In genomic region chr11:114662746-114663362, GRCm38 (mm10) we compare ENCODE assay signal across 8 mouse cellular contexts. TPM values are rescaled to one million over a fixed set of nuclear protein-coding genes. Genes with fewer than 3 reads are reported as not detected.
DNase-seq lines count a peak whose midpoint lies in the region; ATAC-seq and TF ChIP-seq lines count a peak whose summit lies in the region.

No protein-coding gene starts in this region.

- H3K27ac ChIP-seq in midbrain, embryonic 14.5 days (replicated peaks; ENCODE audit: low read depth, low read length), result no peak overlapping the region
- no peak overlapping the region for H3K27ac ChIP-seq in midbrain, embryonic 15.5 days
- no peak overlapping the region for H3K27ac ChIP-seq in lung, postnatal 0 days (ENCODE audit: low read length)

- H3K9me3 ChIP-seq in midbrain, embryonic 14.5 days (ENCODE audit: control insufficient read depth, low read length), result no peaks in the 10 kb centered on the region
- no peaks in the 10 kb centered on the region for H3K9me3 ChIP-seq in midbrain, embryonic 15.5 days
- no peaks in the 10 kb centered on the region for H3K9me3 ChIP-seq in lung, postnatal 0 days (ENCODE audit: low read length)

- TF ChIP-seq EP300 in lung, postnatal 0 days (IDR thresholded peaks at IDR 0.05), result no peak

- H3K4me2 ChIP-seq in midbrain, embryonic 14.5 days (ENCODE audit: low read length), result no peak overlapping the region
- H3K4me2 ChIP-seq in midbrain, embryonic 15.5 days, result no peak overlapping the region
- no peak overlapping the region for H3K4me2 ChIP-seq in lung, postnatal 0 days (replicated peaks; ENCODE audit: low read depth, low read length)

- ATAC-seq in midbrain, embryonic 14.5 days (ENCODE audit: low FRiP score, low TSS enrichment), result no peak
- no peak for ATAC-seq in midbrain, embryonic 15.5 days (replicated peaks)
- no peak for ATAC-seq in lung, postnatal 0 days

- H3K4me1 ChIP-seq in midbrain, embryonic 14.5 days (ENCODE audit: control insufficient read depth, insufficient read depth, low read length), result no peaks in the 10 kb centered on the region
- 0 out of 2 replicates have a peak, but pooled peaks cover 3% of the 10 kb centered on the region for H3K4me1 ChIP-seq in midbrain, embryonic 15.5 days
- H3K4me1 ChIP-seq in lung, postnatal 0 days (ENCODE audit: insufficient read depth, low read depth, low read length), result no peaks in the 10 kb centered on the region

- H3K4me3 ChIP-seq in midbrain, embryonic 14.5 days (replicated peaks; ENCODE audit: low read depth, low read length), result no peak overlapping the region
- no peak overlapping the region for H3K4me3 ChIP-seq in midbrain, embryonic 15.5 days
- H3K4me3 ChIP-seq in lung, postnatal 0 days (ENCODE audit: low read depth, low read length), result no peak overlapping the region

- no peaks in the 10 kb centered on the region for H3K36me3 ChIP-seq in midbrain, embryonic 14.5 days (ENCODE audit: control insufficient read depth, insufficient read depth, low read length)
- H3K36me3 ChIP-seq in midbrain, embryonic 15.5 days (replicated peaks), result no peaks in the 10 kb centered on the region
- H3K36me3 ChIP-seq in lung, postnatal 0 days (ENCODE audit: insufficient read depth, low read length), result no peaks in the 10 kb centered on the region

- H3K27me3 ChIP-seq in midbrain, embryonic 14.5 days (ENCODE audit: control insufficient read depth, insufficient read depth, low read length), result no peaks in the 10 kb centered on the region
- H3K27me3 ChIP-seq in midbrain, embryonic 15.5 days (replicated peaks), result peaks cover 2% of the 10 kb centered on the region; the same call in 1 of the 2 replicates
- no peaks in the 10 kb centered on the region for H3K27me3 ChIP-seq in lung, postnatal 0 days (replicated peaks; ENCODE audit: insufficient read depth, low read length)

- no peak overlapping the region for H3K9ac ChIP-seq in midbrain, embryonic 14.5 days (replicated peaks; ENCODE audit: low read length)
- H3K9ac ChIP-seq in midbrain, embryonic 15.5 days, result no peak overlapping the region
- no peak overlapping the region for H3K9ac ChIP-seq in lung, postnatal 0 days (replicated peaks; ENCODE audit: low read depth)

- 37% methylated on average over 6 of the region's 6 CpGs for WGBS in midbrain, embryonic 14.5 days
- 33% methylated on average over 6 of the region's 6 CpGs for WGBS in midbrain, embryonic 15.5 days
- WGBS in lung, postnatal 0 days, result 34% methylated on average over 6 of the region's 6 CpGs

- DNase-seq in adrenal gland, postnatal 14 days, result peak; percentile 75
- no peak for DNase-seq in adrenal gland, adult 8-10 months
- DNase-seq in midbrain, embryonic 14.5 days, result peak; percentile 82
- peak; percentile 71 for DNase-seq in cerebellum, adult 9-11 months
- DNase-seq in gastrocnemius, postnatal 25 days, result peak; percentile 40
- peak; percentile 52 for DNase-seq in lung, postnatal 0 days (ENCODE audit: low spot score)
- DNase-seq in spleen, postnatal 10 days (ENCODE audit: low spot score in 2 of 2), result peak; percentile 47 to 79

- TF ChIP-seq CTCF in lung, postnatal 0 days (IDR thresholded peaks at IDR 0.05), result peak; percentile 79

RNA-seq across cellular contexts. Expression of gene Rpl38, which starts 5.5 kb away (rescaled TPM):
- 1,048 and 1,188 TPM in 2 replicates for total RNA-seq in adrenal gland, postnatal 14 days (2021)
- 1,000 to 10,000 TPM; 1,051 to 1,434 (median 1,137) TPM for total RNA-seq in adrenal gland, adult 8-10 months (2022)
- 707 and 859 TPM in 2 replicates for polyA plus RNA-seq in midbrain, embryonic 14.5 days (2014; fragmentation: Nextera tagmentation; extraction: Ambion mirVana)
- polyA plus RNA-seq in midbrain, embryonic 15.5 days (2015; fragmentation: Nextera tagmentation; extraction: Ambion mirVana), result 628 and 640 TPM in 2 replicates
- total RNA-seq in gastrocnemius, postnatal 25 days (2021), result 100 to 1,000 TPM; 462 to 524 TPM
- polyA plus RNA-seq in lung, postnatal 0 days (2015; fragmentation: Nextera tagmentation; extraction: Ambion mirVana), result 728 and 824 TPM in 2 replicates

RNA-seq across cellular contexts. Expression of gene Ttyh2, which starts 12.4 kb away (rescaled TPM):
- total RNA-seq in adrenal gland, postnatal 14 days (2021), result 61.7 and 64.7 TPM in 2 replicates
- total RNA-seq in adrenal gland, adult 8-10 months (2022), result 100 to 1,000 TPM in 2 of 4 experiments, 10 to 100 TPM in 2; 75.1 to 107 (median 88.6) TPM
- 25.2 and 31.0 TPM in 2 replicates for polyA plus RNA-seq in midbrain, embryonic 14.5 days (2014; fragmentation: Nextera tagmentation; extraction: Ambion mirVana)
- 29.4 and 32.3 TPM in 2 replicates for polyA plus RNA-seq in midbrain, embryonic 15.5 days (2015; fragmentation: Nextera tagmentation; extraction: Ambion mirVana)
- total RNA-seq in gastrocnemius, postnatal 25 days (2021), result 10 to 100 TPM; 17.9 to 20.1 TPM
- polyA plus RNA-seq in lung, postnatal 0 days (2015; fragmentation: Nextera tagmentation; extraction: Ambion mirVana), result 20.1 and 22.3 TPM in 2 replicates
